Mouse (Mus musculus) liver, postnatal 0 days (tissue): ENCODE data around the gene Cux1.

Experiments
- CTCF ChIP-seq: sonication (generic); IDR thresholded peaks from 2 replicates; pipeline ENCODE4 v1.5.1; 2016; ENCODE audit warnings: antibody characterized with exemption, low read depth
- EP300 ChIP-seq: IDR thresholded peaks from 2 replicates; pipeline ENCODE4 v1.6.1; 2016; ENCODE audit warnings: antibody characterized with exemption, low read depth, mild to moderate bottlenecking

- TF ChIP-seq CTCF, result no peak
- no peak for TF ChIP-seq EP300
Measured at GRCm38 (mm10) chr5:136583256-136583655, 16.0 kb upstream of the Cux1 start.
